Mouse (Mus musculus): ENCODE results near the gene Olfr357.

The Olfr357 gene

GRCm38 (mm10) chr2:36993527-36993926 lies at the start of gene Olfr357:
Olfr357 (plus strand) TSS chr2:36993827.
- no peak for DNase-seq

DNA sequence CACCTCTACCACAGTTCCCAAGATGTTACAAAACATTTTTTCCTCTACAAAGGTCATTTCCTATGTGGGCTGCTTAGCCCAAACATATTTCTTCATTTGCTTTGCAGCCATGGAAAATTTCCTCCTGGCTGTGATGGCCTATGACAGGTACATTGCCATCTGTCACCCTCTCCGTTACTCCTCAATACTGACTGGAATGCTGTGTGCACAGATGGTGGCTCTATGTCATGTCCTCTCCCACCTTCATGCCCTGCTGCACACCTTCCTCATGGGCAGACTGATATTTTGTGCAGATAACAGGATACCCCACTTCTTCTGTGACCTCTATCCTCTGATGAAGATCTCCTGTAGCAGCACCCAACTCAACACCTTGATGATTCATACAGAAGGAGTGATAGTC lies 3.4 kb downstream of the Olfr357 start:
- DNase-seq, result no peak

- no peak for DNase-seq
These were observed 15.6 kb downstream of the Olfr357 start, which contains the start of gene Olfr358 for GRCm38 (mm10) chr2:37009235-37009634. Olfr358 (minus strand) TSS chr2:37009335.

Measured in lung, postnatal 4 days (tissue).